Mouse (Mus musculus): ENCODE measurements around the gene Sowahc. TPM values are rescaled to one million over a fixed set of nuclear protein-coding genes. Genes with fewer than 3 reads are reported as not detected.

Sowahc gene
- polyA plus RNA-seq, 2 experiments = 7.3 to 12.4 TPM

DNA sequence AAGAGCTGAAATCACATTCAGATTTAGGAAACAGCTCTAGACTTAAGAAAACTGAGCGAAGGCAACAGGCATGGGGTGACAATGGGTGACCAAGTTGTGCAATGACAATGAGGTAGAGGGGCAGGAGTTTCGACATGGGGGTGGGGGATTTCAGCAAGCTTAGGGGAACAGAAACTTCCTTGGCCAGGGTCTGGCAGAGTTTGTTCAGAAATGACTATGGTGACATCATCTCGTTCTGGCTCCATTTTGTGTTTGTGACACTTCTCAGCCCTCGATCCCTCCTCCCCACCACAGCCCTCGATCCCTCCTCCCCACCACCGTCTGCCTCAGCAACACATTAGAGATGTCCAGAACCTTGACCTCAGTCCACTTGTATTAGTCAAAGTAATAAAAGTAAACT lies 14.7 kb downstream of the Sowahc start:
- H3K4me3 ChIP-seq (replicated peaks; ENCODE audit: low read length) = no peak overlapping the region
- no peaks in the 10 kb centered on the region for H3K36me3 ChIP-seq (ENCODE audit: control insufficient read depth, insufficient read depth, low read length)
- WGBS = 75% methylated on average over 6 of the region's 6 CpGs
- H3K9ac ChIP-seq (ENCODE audit: low read depth, low read length, severe bottlenecking) = no peak overlapping the region
- no peak overlapping the region for H3K27ac ChIP-seq (replicated peaks; ENCODE audit: low read depth, low read length)
- TF ChIP-seq POLR2A (IDR thresholded peaks at IDR 0.05; ENCODE audit: borderline replicate concordance, extremely low read depth, insufficient read depth, insufficient read length) = no peak
- no peaks in the 10 kb centered on the region for H3K9me3 ChIP-seq (ENCODE audit: control insufficient read depth, low read length)
- no peaks in the 10 kb centered on the region for H3K27me3 ChIP-seq (ENCODE audit: control insufficient read depth, insufficient read depth, low read length)
- ATAC-seq (ENCODE audit: low FRiP score, low read depth) (no peak), DNase-seq (ENCODE audit: low spot score) (no peak)
- 0 out of 2 replicates have a peak, but pooled peaks cover 2% of the 10 kb centered on the region for H3K4me1 ChIP-seq (ENCODE audit: control insufficient read depth, insufficient read depth, low read length)
- no peak overlapping the region for H3K4me2 ChIP-seq (replicated peaks; ENCODE audit: low read depth, low read length, severe bottlenecking)

DNA sequence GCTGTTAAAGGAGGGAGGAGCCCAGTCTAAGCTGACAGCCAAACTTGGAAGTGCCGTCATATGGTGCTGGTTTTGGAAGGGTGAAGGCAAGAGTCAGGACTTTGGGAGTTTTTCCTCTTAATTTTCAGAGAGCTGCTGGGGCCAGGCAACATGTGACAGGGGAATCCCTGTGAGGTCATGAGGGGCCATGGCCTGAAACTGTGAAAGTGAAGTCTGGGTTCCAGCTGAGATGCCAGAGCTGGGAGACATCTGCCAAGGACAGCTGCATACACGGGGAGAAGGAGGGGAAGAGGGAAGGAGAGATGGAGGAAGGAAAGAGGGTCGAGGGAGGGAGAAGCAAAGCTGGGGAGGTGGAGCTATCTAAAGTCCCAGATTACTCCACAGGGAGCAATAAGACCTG lies 16.0 kb downstream of the Sowahc start:
- H3K9me3 ChIP-seq (ENCODE audit: control insufficient read depth, low read length) = no peaks in the 10 kb centered on the region
- 0 out of 2 replicates have a peak, but pooled peaks cover 2% of the 10 kb centered on the region for H3K4me1 ChIP-seq (ENCODE audit: control insufficient read depth, insufficient read depth, low read length)
- H3K27ac ChIP-seq (replicated peaks; ENCODE audit: low read depth, low read length) = no peak overlapping the region
- DNase-seq (ENCODE audit: low spot score) (no peak), ATAC-seq (ENCODE audit: low FRiP score, low read depth) (no peak)
- H3K9ac ChIP-seq (ENCODE audit: low read depth, low read length, severe bottlenecking) = no peak overlapping the region
- no peaks in the 10 kb centered on the region for H3K36me3 ChIP-seq (ENCODE audit: control insufficient read depth, insufficient read depth, low read length)
- no peak overlapping the region for H3K4me2 ChIP-seq (replicated peaks; ENCODE audit: low read depth, low read length, severe bottlenecking)
- WGBS = 18% methylated on average over 3 of the region's 3 CpGs
- no peak for TF ChIP-seq POLR2A (IDR thresholded peaks at IDR 0.05; ENCODE audit: borderline replicate concordance, extremely low read depth, insufficient read depth, insufficient read length)
- no peaks in the 10 kb centered on the region for H3K27me3 ChIP-seq (ENCODE audit: control insufficient read depth, insufficient read depth, low read length)
- H3K4me3 ChIP-seq (replicated peaks; ENCODE audit: low read length) = no peak overlapping the region

DNA sequence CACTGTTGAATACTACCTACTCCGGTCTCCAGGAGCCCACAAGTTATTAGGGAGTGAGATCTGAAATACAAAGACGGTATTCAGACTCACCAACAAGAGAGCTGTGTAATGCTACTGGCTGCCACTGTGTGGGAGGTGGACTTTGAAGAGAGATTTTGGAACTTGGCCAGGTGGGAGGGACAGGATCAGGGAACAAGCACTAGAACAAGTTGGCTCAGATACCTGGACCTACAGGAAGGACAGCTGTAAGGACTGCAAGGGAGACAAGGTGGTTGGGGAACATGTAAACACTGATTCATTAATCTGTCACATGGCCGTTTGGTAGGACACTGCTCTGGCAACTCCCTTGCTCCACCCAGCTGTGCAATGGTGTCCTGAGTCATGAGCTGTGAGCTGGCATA lies 19.4 kb downstream of the Sowahc start:
- H3K27me3 ChIP-seq (ENCODE audit: control insufficient read depth, insufficient read depth, low read length) = no peaks in the 10 kb centered on the region
- H3K27ac ChIP-seq (replicated peaks; ENCODE audit: low read depth, low read length) = no peak overlapping the region
- ATAC-seq (ENCODE audit: low FRiP score, low read depth) (peak; percentile 26; the same call in 1 of the 2 replicates), DNase-seq (ENCODE audit: low spot score) (peak; percentile 56)
- 48% methylated on average over 3 of the region's 3 CpGs for WGBS
- H3K4me1 ChIP-seq (ENCODE audit: control insufficient read depth, insufficient read depth, low read length) = 0 out of 2 replicates have a peak, but pooled peaks cover 1% of the 10 kb centered on the region
- no peaks in the 10 kb centered on the region for H3K36me3 ChIP-seq (ENCODE audit: control insufficient read depth, insufficient read depth, low read length)
- no peaks in the 10 kb centered on the region for H3K9me3 ChIP-seq (ENCODE audit: control insufficient read depth, low read length)
- H3K4me2 ChIP-seq (replicated peaks; ENCODE audit: low read depth, low read length, severe bottlenecking) = no peak overlapping the region
- H3K9ac ChIP-seq (ENCODE audit: low read depth, low read length, severe bottlenecking) = no peak overlapping the region
- no peak overlapping the region for H3K4me3 ChIP-seq (replicated peaks; ENCODE audit: low read length)
- TF ChIP-seq POLR2A (IDR thresholded peaks at IDR 0.05; ENCODE audit: borderline replicate concordance, extremely low read depth, insufficient read depth, insufficient read length) = no peak

DNA sequence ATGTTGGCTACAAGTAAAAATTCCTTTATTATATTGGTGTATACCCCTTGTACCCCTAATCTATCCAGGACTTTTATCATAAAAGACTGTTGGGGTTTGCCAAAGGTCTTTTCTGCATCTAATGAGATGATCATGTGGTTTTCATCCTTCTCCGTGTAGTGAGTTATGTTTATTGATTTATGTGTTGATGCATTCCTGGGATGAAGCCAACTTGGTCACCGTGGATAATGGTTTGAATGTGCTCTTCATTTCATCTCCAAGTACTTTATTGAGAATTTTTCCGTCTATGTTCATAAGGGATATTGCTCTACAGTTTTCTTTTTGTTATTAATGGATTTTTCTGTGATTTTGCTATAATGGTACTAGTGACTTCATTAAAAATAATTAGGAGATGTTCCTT lies 27.8 kb downstream of the Sowahc start:
- 62% methylated on average over 3 of the region's 3 CpGs for WGBS
- no peak overlapping the region for H3K9ac ChIP-seq (ENCODE audit: low read depth, low read length, severe bottlenecking)
- H3K9me3 ChIP-seq (ENCODE audit: control insufficient read depth, low read length) = peaks cover 4% of the 10 kb centered on the region; the same call in 1 of the 2 replicates
- ATAC-seq (ENCODE audit: low FRiP score, low read depth) = no peak
- no peaks in the 10 kb centered on the region for H3K27me3 ChIP-seq (ENCODE audit: control insufficient read depth, insufficient read depth, low read length)
- no peak overlapping the region for H3K4me2 ChIP-seq (replicated peaks; ENCODE audit: low read depth, low read length, severe bottlenecking)
- H3K4me1 ChIP-seq (ENCODE audit: control insufficient read depth, insufficient read depth, low read length) = peaks cover 6% of the 10 kb centered on the region; the same call in 1 of the 2 replicates
- no peak overlapping the region for H3K27ac ChIP-seq (replicated peaks; ENCODE audit: low read depth, low read length)
- no peak overlapping the region for H3K4me3 ChIP-seq (replicated peaks; ENCODE audit: low read length)
- no peaks in the 10 kb centered on the region for H3K36me3 ChIP-seq (ENCODE audit: control insufficient read depth, insufficient read depth, low read length)
- TF ChIP-seq POLR2A (IDR thresholded peaks at IDR 0.05; ENCODE audit: borderline replicate concordance, extremely low read depth, insufficient read depth, insufficient read length) = no peak
- DNase-seq (ENCODE audit: low spot score) = peak; percentile 32

DNA sequence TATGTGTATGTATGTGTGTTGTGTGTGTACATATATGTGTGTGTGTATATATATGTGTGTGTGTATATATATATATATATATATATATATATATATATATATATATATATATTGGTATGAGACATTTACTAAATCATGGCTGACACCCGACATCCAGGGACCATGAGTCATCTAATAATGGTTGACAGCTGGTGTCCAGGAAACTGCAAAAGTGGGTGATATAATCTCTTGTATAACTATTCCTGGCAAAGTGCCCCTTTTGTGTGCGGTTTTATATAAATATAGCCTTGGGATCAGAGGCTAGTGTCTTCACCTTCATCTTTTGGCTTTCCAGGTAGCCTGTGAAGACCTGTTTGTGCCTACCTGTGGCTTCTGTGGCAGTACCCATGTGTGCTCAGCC lies 28.9 kb downstream of the Sowahc start:
- H3K27ac ChIP-seq (replicated peaks; ENCODE audit: low read depth, low read length) = no peak overlapping the region
- DNase-seq (ENCODE audit: low spot score) (no peak), ATAC-seq (ENCODE audit: low FRiP score, low read depth) (no peak)
- H3K4me1 ChIP-seq (ENCODE audit: control insufficient read depth, insufficient read depth, low read length) = peaks cover 6% of the 10 kb centered on the region; the same call in 1 of the 2 replicates
- TF ChIP-seq POLR2A (IDR thresholded peaks at IDR 0.05; ENCODE audit: borderline replicate concordance, extremely low read depth, insufficient read depth, insufficient read length) = no peak
- peaks cover 4% of the 10 kb centered on the region; the same call in 1 of the 2 replicates for H3K9me3 ChIP-seq (ENCODE audit: control insufficient read depth, low read length)
- no peak overlapping the region for H3K4me2 ChIP-seq (replicated peaks; ENCODE audit: low read depth, low read length, severe bottlenecking)
- no peak overlapping the region for H3K9ac ChIP-seq (ENCODE audit: low read depth, low read length, severe bottlenecking)
- no peaks in the 10 kb centered on the region for H3K36me3 ChIP-seq (ENCODE audit: control insufficient read depth, insufficient read depth, low read length)
- WGBS = 79% methylated on average over 2 of the region's 2 CpGs
- no peak overlapping the region for H3K4me3 ChIP-seq (replicated peaks; ENCODE audit: low read length)
- no peaks in the 10 kb centered on the region for H3K27me3 ChIP-seq (ENCODE audit: control insufficient read depth, insufficient read depth, low read length)

DNA sequence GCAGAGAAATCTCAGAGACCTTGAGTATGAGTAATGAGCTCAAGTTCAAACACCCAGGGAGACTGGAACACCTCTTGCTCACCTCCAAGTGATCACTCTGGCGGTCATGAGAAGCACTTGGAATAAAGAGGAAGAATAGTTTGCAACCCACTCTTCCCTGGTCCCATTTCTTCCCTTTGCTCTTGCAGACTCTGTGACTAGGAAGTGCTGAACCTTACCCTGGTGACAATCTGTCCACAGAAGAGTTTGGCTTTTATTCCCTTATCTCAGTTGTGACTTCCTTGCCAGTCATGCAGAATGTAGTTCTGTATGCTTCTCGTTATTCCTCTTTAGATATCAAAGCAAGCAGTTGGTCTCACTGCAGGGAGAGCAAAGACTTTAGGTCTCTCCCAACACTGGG lies 30.2 kb downstream of the Sowahc start:
- no peak overlapping the region for H3K9ac ChIP-seq (ENCODE audit: low read depth, low read length, severe bottlenecking)
- H3K27me3 ChIP-seq (ENCODE audit: control insufficient read depth, insufficient read depth, low read length) = no peaks in the 10 kb centered on the region
- H3K4me3 ChIP-seq (replicated peaks; ENCODE audit: low read length) = no peak overlapping the region
- TF ChIP-seq POLR2A (IDR thresholded peaks at IDR 0.05; ENCODE audit: borderline replicate concordance, extremely low read depth, insufficient read depth, insufficient read length) = no peak
- no peak for DNase-seq (ENCODE audit: low spot score)
- WGBS = 75% methylated on average over 2 of the region's 2 CpGs
- H3K27ac ChIP-seq (replicated peaks; ENCODE audit: low read depth, low read length) = no peak overlapping the region
- no peak for ATAC-seq (ENCODE audit: low FRiP score, low read depth)
- H3K9me3 ChIP-seq (ENCODE audit: control insufficient read depth, low read length) = peaks cover 4% of the 10 kb centered on the region; the same call in 1 of the 2 replicates
- no peaks in the 10 kb centered on the region for H3K36me3 ChIP-seq (ENCODE audit: control insufficient read depth, insufficient read depth, low read length)
- no peak overlapping the region for H3K4me2 ChIP-seq (replicated peaks; ENCODE audit: low read depth, low read length, severe bottlenecking)
- H3K4me1 ChIP-seq (ENCODE audit: control insufficient read depth, insufficient read depth, low read length) = peaks cover 6% of the 10 kb centered on the region; the same call in 1 of the 2 replicates
